Mouse (Mus musculus): Measurements from ENCODE around the gene Nfkbia.

Gene Nfkbia

DNA sequence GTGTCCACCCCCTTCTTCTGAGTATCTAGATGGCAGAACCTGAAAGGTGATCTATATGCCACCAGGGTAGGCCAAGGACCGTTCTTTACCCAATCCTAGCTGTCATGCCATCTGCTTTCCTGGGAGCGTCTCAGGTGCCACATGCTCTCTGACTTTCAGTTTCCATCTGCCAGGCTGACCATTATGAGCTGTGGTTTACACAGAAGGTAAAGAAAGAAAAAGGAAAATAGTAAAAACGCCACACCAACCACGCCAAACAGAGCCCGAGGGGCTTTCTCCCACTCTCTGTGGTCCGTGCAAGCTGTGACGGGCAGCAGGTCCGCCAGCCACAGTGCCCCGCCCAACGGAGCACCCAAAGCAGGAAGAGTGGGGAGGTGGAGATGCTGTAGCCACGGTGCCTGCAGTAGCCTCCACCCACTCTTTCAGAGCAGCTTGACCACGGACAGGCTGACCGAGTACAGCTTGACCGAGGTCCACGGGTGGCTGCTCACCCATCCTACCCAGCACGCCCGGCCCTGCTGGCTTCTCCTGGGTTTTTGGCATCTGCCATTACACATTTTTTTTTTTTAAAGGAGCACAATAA lies 27.0 kb downstream of the Nfkbia start:
- DNase-seq: peak in 1 of 2 experiments; percentile 60

DNA sequence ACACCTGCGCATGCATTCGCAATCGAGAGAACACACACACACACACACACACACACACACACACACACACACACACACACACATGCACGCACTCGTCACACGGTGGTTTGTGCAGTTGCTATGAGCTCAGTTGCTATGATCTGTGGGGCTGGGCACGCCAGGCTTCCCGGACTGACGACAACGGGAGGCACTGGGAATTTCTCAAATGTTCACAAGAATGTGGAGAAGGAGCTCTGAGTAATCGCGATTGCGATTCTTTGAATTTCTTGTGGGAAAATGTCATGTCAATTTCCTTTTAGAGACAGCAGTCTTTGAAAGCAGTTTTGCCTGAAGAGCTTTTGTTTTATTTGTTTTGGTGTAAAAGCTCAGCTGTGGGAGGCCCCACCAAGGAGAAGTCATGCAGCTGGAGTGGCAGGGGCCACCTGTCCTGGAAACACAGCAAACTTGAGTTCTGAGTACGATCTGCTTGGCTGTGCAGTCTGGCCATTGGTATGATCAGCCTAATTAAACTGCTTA lies 27.5 kb downstream of the Nfkbia start:
- DNase-seq: no peak

DNA sequence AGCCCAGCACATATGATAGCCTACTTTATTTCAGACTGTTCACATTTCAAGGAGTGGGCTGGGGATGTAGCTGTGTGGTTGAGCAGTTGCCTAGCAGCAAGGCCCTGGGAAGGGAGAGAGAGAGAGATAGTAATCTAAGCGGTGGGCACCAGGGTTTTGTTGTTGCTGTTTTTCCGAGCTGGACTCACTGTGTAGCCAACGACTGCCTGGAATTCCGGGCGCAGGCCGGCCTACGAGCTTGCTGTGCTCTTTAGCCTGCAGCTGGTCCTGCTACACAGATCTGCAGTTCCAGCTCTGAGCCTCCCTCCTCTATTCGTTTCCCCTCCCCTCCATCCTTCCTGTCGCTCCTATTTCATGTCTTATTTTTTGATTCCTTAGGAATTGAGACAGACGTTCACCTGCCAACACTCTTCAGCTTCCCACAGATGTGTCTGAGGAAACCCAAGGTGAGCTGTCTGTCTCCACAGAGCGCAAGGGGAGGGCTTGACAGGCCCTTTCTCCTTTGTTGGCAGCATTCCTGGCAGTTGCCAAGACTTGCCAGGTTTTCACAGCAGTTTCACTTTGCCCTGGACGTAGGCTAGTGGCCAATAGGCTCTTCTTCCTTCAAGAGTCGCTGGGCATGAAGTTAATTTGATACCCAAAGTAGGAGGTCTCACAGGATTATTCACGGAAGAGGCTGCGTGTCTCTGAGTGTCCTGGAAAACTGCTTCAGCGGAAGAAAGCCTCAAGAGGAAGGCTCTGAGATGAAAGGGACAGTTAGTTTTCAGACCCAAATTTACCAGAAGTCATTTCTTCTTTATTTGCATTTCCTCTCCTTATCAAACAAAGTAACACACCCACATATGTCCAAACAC lies 28.2 kb downstream of the Nfkbia start:
- DNase-seq: peak; percentile 91 to 92

DNA sequence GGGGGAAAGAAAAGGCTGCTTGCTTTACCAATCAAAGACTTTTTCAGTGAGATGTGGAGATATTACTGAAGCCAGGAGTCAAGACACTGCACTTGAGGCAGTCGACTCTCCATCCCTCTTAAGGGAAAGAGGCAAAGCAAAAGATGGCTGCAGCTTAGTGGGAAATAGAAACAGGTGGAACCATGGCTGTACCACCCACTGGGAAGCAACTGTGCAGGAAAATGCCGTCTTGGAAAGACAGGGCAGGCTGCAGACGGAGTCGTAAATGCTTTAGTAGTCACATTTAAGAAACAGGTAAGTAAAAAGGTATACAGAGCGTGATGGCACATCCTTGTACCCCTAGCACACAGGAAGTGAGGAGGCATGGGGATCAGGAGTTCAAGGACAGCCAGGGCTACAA lies 29.4 kb downstream of the Nfkbia start:
- DNase-seq: no peak

DNA sequence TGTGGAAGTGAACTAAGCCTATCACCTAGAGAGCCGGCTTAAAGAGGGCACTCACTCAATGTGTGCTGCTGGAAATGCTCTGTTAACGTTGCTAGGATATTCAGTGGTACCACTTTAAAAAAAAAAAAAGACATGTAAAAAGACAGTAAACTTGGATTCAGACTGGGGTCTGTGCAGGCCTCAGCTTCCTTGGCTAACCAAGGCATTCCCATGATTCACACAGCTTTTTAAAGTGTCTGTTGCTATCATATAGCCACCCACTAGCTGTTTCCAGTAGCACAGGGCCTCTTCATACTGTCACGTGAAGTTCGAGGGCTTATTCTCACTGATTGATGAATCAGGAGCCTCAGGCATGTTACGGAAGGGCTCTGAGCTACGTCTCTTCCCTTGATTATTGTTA lies 30.0 kb downstream of the Nfkbia start:
- no peak for DNase-seq

DNA sequence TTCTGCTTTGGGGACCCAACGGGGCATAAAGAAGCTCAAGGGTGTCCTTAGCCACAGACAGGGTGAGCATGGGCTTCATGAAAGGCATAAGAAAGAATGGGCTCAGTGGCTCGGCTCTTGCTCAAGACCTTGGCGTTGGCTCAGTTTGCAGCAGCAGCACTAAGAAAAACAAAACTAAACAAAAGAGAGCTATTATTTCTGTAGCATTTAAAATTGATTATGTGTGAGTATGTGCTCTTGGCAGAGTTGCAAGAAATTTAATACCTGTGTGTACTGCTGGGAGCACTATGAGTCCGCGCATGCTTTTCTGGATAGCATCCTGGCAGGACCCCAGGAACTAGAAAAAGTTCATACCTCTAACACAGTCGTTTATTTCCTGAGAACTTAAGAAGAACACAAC lies 30.7 kb downstream of the Nfkbia start:
- DNase-seq: no peak

DNA sequence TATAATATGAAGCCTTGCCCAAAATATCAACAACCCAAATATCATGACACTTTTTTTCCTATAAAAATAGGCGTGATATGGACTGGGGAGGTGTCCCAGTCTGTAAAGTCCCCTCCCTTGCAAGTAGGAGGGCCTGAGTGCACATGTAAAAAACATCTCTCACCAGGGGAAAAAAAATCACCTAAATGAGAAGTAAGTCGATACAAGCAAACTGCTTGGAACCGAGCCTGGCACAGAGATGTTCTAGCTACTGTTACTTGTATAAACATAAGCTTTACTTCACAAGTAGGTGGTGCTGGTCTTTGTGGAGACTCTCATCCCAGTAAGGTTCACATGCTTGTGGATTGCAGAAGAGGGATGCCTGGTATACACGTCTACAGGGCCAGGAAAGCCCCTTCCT lies 31.5 kb downstream of the Nfkbia start:
- DNase-seq: no peak

DNA sequence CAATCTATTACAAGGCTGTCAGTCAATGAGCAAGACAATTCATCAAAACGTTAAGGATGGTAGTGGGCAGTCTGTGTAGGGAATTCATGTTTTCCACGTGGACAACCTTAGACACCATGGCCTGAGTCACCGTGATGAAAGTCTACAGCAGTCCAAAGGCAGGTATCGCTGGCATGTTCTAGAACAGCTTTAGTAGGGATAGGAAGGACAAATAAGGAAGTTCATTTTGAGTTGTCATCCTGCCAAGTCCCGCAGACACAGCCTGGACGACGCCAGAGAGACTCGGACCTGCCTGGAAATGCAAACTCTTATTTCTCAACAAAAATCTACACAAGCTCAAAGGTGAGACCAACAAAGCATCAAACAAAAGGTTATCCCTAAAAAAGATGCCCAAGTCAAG lies 32.7 kb downstream of the Nfkbia start:
- DNase-seq: no peak

DNA sequence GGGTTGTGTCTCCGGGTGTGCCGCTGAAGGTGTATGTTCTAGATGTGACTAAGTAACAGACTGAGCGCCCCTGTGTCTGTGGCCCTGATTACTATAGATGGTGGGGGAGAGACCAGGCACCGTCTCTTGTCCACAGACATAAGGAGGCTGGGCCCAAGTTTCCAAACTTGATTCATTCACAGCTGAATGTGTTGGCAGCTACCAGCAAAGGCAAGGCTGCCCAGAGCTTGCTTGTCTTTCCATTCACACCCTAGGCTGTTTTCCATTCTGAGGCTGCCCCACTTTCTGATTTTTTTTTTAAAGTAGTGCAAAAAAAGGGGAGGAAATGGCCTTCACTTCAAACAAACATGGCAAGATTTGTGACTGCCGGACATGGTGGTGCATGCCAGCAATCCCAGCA lies 35.6 kb downstream of the Nfkbia start:
- no peak for DNase-seq

DNA sequence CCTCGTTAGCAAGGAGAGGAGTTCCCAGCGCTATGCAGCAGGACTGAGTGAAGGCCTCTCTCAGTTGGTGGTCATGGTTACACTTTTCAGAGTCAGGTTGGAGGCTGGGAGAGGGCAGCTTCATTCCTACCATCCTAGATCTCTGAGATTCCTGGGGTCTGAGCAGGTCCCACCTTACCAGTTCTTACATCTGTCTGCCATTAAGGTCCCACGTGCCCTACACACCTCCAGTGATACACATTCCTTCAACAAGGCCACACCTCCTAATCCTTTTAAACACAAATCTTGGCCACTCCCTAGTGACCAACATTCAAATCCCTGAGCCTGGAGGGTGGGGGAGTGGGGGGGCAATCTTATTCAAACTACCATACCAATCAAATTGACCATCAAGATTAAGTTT lies 36.3 kb downstream of the Nfkbia start:
- no peak for DNase-seq

DNA sequence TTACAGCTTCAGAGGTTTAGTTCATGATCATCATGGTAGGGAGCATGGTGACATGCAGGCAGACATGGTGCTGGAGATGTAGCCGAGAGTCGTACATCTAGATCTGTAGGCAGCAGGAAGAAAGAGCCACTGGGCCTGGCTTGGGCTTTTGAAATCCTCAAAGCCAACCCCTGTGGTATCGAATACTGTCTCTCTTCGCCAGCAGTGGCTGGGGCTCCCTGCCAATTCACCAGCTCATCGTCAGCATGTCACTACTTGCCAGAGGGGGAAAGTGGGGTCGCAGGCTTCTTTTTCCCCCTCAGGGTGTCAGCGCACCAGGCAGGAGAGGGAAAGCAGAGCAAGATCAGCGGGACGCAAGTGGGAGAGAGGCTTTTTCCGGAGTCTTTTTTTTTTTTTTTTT lies 37.2 kb downstream of the Nfkbia start:
- no peak for DNase-seq

DNA sequence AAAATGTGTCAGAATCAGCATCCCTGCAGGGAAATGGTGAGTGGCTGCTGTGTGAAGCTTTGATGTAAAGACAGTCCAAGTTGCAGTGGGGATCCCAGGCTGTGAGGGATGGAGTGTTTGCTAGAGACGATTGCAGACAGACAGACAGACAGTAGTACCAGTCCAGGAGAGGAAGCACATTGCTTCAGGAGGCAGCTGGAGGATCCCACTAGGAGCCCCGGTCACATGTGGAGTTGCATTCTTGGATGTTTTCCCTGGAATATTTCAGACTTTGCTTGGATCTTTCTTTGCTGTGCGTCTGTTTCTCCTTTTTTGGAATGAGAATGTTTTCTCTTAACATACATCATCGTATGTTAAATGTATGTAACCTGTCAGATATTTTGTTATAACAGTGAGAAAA lies 38.5 kb downstream of the Nfkbia start:
- no peak for DNase-seq

DNA sequence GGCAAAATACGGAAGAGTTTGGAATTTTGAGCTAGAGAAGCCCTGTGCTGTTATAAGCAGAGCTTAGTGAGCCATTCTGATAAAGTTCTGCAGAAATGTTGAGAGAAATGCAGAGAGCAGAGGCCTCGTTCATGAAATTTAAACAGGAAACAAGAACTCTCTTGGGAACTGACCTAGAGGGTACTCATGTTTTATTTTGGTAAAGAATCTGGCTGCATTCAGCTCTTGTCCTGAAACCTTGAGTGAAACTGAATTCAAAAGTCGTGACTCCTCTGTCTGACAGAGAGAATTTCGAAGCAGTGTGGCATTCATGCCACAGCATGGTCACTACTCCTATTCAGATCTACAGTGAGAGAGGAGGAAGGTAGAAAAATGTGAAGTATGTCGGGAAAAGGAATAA lies 39.6 kb downstream of the Nfkbia start:
- DNase-seq: no peak

DNA sequence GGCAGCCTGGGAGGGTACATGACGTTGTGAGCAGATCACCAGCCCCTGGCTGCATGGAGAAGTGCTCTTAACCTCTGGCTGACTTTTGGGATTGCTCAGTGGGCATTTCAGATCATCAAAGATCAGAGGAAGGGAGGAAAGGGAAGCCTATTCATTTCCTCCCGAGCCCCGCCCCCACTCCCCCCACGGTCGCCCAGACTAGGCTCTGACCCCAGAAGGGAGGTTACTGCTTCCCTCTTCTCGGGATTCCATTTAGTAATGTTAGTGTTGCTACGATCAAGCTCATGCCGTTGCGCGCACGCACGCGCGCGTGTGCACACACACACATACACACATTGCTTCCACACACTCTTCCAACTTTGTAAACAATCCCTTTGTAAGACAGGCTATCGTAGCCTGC lies 42.0 kb downstream of the Nfkbia start:
- DNase-seq: no peak

DNA sequence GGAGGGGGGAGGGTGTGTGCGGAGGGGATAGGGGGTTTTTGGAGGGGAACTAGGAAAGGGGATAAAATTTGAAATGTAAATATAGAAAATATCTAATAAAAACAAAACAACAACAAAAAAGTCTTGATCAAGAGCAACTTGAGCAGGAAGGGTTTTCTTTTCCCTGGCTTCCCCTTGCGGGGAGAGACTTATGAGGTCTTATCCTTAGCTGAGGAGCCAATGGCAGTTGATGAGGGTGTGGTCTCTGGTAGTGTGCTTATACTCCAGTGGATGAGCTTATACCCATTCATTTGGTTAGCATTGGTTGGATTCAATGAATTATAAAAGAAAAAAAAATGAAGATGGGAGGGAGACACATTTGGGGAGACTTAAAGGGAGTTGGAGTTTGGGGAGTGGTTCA lies 43.4 kb downstream of the Nfkbia start:
- DNase-seq: no peak

DNA sequence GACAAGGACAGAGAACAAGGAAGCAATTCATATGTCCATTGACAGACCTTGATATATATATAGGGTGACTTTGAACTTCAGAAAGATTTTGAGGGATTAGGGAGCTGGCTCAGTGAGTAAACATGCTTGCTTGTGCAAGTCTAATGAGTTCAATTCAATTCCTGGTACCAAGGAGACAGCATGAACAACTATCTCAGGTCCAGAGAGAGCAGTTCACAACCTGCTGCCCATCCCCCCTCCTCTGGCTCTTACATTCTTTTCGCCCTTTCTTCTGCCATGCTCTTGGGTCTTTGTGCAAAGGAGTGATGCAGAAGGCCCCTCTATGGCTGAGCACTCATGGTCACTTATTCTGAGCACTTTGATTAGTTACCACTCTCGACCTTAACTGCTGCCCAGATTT lies 44.0 kb downstream of the Nfkbia start:
- no peak for DNase-seq

DNA sequence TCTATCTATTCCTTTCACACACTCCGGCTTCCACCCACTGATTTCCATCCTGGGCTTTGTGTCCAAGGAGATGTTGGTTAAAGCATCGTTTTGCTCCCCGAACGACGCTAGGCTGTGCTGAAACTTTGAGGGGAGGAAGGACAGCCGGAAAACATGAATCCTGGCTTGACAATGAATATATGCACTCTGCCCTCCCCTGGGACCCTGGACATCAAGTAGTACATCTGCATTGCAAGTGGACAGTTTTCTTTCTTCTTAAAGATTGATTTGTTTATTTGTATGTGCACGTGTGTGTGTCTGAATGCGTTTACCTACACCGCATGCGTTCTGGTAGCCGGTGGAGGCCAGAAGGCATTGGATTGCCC lies 45.1 kb downstream of the Nfkbia start:
- DNase-seq: no peak

DNA sequence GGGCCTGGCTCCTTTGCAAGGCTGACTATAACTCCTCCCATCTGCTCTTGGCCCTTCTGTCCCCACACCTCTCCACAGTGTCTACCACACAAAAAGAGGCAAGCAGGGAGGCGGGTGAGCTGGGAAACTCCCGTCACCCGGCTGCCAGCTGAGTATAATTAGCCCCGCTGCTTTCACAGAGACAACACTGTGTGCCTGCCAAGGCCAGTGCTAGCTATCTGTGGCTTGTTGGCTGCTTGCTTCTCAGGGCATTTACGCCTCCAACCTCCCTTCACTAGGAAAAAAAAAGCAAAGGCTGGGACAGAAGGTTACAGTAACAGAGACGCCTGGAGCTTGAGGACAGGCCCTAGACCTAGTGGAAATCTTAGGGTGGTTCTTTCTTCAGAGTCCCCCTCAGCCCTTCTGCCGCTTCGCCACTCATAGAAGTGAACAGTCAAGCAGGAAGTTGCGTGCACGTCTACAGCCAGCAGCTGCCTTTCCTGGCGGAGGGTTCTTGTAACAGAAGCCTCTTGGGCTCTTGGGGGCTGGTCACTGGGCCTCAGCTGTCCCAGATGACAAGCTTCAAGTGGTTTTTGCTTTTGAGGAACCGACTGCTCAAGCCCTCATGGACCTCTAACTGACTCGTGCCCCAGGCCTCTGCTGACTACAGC lies 45.6 kb downstream of the Nfkbia start:
- peak; percentile 54 to 60 for DNase-seq

DNA sequence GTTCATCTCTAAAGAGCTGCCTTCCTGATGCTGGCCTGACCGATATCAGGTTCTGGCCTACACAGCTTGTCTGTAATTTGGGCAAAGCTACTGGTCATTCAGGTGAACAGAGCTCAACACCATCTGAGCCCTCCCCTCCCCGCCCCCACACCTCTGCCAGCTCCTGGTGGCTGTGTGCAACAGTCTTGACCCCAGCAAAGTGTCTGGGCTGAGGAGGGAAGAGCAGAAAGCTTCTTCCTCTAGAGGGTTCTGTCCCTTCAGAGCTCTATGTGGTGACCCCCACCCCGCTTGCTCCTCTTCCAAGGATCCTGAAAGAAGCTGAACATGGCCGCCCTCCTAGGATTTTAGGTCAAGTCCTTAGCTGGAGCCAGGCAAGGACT lies 46.1 kb downstream of the Nfkbia start:
- no peak for DNase-seq

DNA sequence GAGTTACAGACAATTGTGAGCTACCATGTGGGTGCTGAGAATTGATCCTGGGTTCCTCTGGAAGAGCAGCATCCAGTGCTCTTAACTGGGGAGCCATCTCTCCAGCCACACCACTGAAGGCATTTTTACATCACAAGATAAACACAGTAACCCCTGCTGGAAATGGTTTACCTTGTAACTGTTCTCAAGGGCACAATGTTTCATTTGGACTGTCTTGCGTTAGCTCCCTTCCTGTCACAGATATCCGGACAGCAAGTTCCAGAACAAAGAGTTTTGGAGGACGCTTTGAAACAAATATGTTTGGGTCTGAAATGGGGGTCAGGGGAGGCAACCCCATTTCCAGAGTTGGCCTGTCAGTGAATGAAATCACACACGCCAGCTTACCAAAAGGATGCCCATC lies 46.9 kb downstream of the Nfkbia start:
- no peak for DNase-seq

DNA sequence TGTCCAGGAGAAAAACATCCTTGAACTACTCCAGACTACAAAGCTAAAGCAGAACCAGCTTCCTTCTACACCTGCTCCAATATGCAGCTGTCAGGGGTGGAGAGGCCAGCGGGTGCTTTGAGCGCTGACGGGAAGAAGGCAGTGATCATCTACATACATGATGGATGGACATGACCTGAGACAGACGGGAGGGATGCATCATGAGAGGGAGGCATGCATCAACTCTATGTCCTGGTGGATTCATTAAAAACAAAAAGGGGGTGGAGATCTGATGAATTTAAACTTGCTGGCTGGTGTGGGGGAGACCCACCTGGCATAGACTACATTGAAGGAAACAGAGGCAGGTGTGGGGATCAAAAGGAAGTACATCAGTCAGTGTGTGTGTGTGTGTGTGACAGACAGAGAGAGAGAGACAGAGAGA lies 48.4 kb downstream of the Nfkbia start:
- no peak for DNase-seq

DNA sequence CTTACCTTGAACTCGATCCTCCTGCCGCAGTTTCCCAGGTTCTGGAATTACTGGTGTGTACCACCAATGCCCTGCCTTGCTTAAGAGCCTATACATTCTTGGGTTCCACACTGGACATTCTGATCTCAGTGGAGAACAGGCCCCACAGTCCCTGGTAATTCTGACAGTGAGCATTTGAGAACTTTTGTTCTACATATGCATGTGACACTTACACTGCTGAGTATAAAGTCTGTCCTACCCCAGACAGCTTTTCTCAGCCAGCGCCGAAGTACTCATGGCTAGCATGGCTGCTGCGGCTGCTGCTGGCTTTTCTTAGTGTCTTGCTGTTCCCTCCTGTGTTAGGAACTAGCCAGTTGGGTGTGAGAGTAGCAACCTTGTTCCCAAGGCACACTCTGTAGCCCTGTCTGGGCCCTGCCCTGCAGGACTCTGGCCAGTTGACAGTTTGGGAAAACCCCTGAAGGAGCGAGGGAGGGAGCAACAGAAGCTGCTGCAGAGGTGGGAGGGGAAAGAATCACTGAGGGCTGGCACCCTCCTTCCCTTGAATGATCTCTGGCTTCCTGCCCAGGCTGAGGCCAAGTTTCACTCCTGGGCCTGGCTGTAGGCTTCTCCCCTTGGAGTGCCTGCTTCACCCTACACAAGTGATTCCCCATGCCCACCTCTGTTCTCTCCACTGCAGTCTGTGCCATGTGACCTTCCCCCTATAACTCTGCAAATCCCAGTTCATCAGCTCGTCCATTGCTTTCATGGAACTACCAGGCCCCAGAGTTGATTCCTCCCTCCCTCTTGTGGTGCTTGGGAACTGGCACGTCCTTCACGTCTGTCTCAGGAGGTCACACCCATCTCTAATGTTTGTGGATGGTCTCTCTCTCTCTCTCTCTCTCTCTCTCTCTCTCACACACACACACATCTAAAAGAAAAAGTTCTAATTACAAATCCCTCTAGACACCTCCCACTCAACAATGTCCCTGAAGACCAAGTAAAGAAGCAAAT lies 49.3 kb downstream of the Nfkbia start:
- DNase-seq: peak; percentile 88 to 89

DNA sequence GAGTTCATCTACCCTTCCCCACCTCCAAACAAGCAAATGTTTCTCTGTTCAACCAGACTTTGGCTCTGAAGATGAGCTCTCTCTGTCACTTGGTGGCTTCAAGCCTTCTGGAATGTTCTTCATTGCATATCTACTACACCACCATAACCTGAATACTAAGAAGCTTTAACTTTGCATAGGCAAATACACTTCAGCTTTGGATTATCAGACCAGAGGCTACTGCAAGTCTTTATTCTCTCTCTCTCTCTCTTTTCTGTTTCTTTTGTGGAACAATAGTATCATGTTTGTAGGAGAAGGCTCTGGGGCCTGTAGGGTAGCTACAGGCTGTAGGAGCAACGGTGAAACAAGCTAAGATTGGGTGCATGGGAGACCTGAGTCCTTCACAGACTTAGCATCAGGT lies 50.2 kb downstream of the Nfkbia start:
- DNase-seq: no peak
